Mouse (Mus musculus) hindbrain, embryonic 16.5 days (tissue): ENCODE data around the gene Lcmt1. TPM values are rescaled to one million over a fixed set of nuclear protein-coding genes. Genes with fewer than 3 reads are reported as not detected.

Experiments used
- ATAC-seq: fragments of 200-750 bp; cut with Nextera tagmentation; 2 replicates; pipeline ENCODE4 v1.8.0; 2017; ENCODE audit warnings: moderate TSS enrichment, moderate library complexity
- H3K27ac ChIP-seq: fragments of 300-500 bp; sonication (generic); 2 replicates; pipeline ENCODE4 v1.5.1; 2014; ENCODE audit warnings: low read depth, mild to moderate bottlenecking, control low read depth, low read length, moderate library complexity
- H3K27me3 ChIP-seq: fragments of 300-500 bp; sonication (generic); replicated peaks from 2 replicates; pipeline ENCODE4 v1.6.1; 2014; ENCODE audit warnings: low read length; ENCODE audit not compliant: control insufficient read depth, insufficient read depth
- H3K36me3 ChIP-seq: fragments of 300-500 bp; sonication (generic); 2 replicates; pipeline ENCODE4 v1.6.1; 2014; ENCODE audit warnings: mild to moderate bottlenecking, low read length, moderate library complexity, mixed read lengths; ENCODE audit not compliant: control insufficient read depth, insufficient read depth
- H3K4me1 ChIP-seq: fragments of 300-500 bp; sonication (generic); 2 replicates; pipeline ENCODE4 v1.6.1; 2014; ENCODE audit warnings: low read depth, low read length; ENCODE audit not compliant: control insufficient read depth, insufficient read depth
- H3K4me2 ChIP-seq: fragments of 300-500 bp; sonication (generic); 2 replicates; pipeline ENCODE4 v1.6.1; 2014; ENCODE audit warnings: mild to moderate bottlenecking, low read length, control low read depth, moderate library complexity
- H3K4me3 ChIP-seq: fragments of 300-500 bp; sonication (generic); 2 replicates; pipeline ENCODE4 v1.5.1; 2014; ENCODE audit warnings: mild to moderate bottlenecking, low read length, control low read depth, moderate library complexity
- H3K9ac ChIP-seq: fragments of 300-500 bp; sonication (generic); 2 replicates; pipeline ENCODE4 v1.6.1; 2014; ENCODE audit warnings: low read depth, mild to moderate bottlenecking, control low read depth, low read length, moderate library complexity
- H3K9me3 ChIP-seq: fragments of 300-500 bp; sonication (generic); 2 replicates; pipeline ENCODE4 v1.6.1; 2014; ENCODE audit warnings: mild to moderate bottlenecking, low read length, moderate library complexity; ENCODE audit not compliant: control insufficient read depth
- WGBS: fragments of 180-500 bp; shearing (Covaris S2); extraction: QIAGEN DNeasy Blood & Tissue Kit; methylation state at CpG from one replicate; pipeline ENCODE4 v1.1.7; 2014; 5-methylcytosine and 5-hydroxymethylcytosine counted together
- polyA plus RNA-seq: library from polyadenylated mRNA; unstranded; fragments of >200 nt; fragmentation: Nextera tagmentation; extraction: Ambion mirVana; gene quantifications from 2 replicates; pipeline ENCODE4 v1.2.1, GENCODE M21; 2015

Lcmt1 gene
- polyA plus RNA-seq, 1 experiment from 2014 or later, result 112 TPM

GRCm38 (mm10) chr7:123389686-123390280 is 20.2 kb downstream of the Lcmt1 start:
- no peak overlapping the region for H3K4me2 ChIP-seq
- H3K9me3 ChIP-seq, result no peaks in the 10 kb centered on the region
- H3K27ac ChIP-seq, result no peak overlapping the region
- ATAC-seq, result no peak
- H3K36me3 ChIP-seq, result 0 out of 2 replicates have a peak, but pooled peaks cover 10% of the 10 kb centered on the region
- H3K9ac ChIP-seq, result no peak overlapping the region
- H3K4me1 ChIP-seq, result no peaks in the 10 kb centered on the region
- H3K27me3 ChIP-seq, result no peaks in the 10 kb centered on the region
- WGBS, result 87% methylated on average over 6 of the region's 6 CpGs
- no peak overlapping the region for H3K4me3 ChIP-seq

GRCm38 (mm10) chr7:123394271-123394670 is 24.7 kb downstream of the Lcmt1 start:
- Histone ChIP-seq H3K4me2 (no peak overlapping the region), H3K4me1 (no peaks in the 10 kb centered on the region), H3K27me3 (no peaks in the 10 kb centered on the region), H3K36me3 (no peaks in the 10 kb centered on the region), H3K9ac (no peak overlapping the region), H3K9me3 (no peaks in the 10 kb centered on the region), H3K4me3 (no peak overlapping the region), H3K27ac (no peak overlapping the region)
- ATAC-seq, result no peak
- WGBS, result 96% methylated on average over 6 of the region's 6 CpGs

- Histone ChIP-seq H3K9me3 (no peaks in the 10 kb centered on the region), H3K27ac (no peak overlapping the region), H3K9ac (no peak overlapping the region), H3K4me1 (no peaks in the 10 kb centered on the region), H3K4me2 (no peak overlapping the region), H3K36me3 (no peaks in the 10 kb centered on the region), H3K4me3 (no peak overlapping the region), H3K27me3 (no peaks in the 10 kb centered on the region)
- ATAC-seq, result no peak
- 79% methylated on average over 5 of the region's 5 CpGs for WGBS
These were observed 27.3 kb downstream of the Lcmt1 start for GRCm38 (mm10) chr7:123396900-123397299.

GRCm38 (mm10) chr7:123397369-123397768 is 27.8 kb downstream of the Lcmt1 start:
- 82% methylated on average over 8 of the region's 8 CpGs for WGBS
- H3K9me3 ChIP-seq, result no peaks in the 10 kb centered on the region
- H3K9ac ChIP-seq, result no peak overlapping the region
- H3K27ac ChIP-seq, result no peak overlapping the region
- H3K4me2 ChIP-seq, result no peak overlapping the region
- no peaks in the 10 kb centered on the region for H3K36me3 ChIP-seq
- H3K4me1 ChIP-seq, result no peaks in the 10 kb centered on the region
- no peak overlapping the region for H3K4me3 ChIP-seq
- ATAC-seq, result no peak
- no peaks in the 10 kb centered on the region for H3K27me3 ChIP-seq

- Histone ChIP-seq H3K4me2 (no peak overlapping the region), H3K4me3 (no peak overlapping the region), H3K9ac (no peak overlapping the region), H3K9me3 (no peaks in the 10 kb centered on the region), H3K27ac (no peak overlapping the region), H3K36me3 (0 out of 2 replicates have a peak, but pooled peaks cover 1% of the 10 kb centered on the region), H3K4me1 (no peaks in the 10 kb centered on the region), H3K27me3 (no peaks in the 10 kb centered on the region)
- 88% methylated on average over 8 of the region's 8 CpGs for WGBS
- ATAC-seq, result no peak
These were observed 28.3 kb downstream of the Lcmt1 start for GRCm38 (mm10) chr7:123397931-123398330.

GRCm38 (mm10) chr7:123398828-123399227 is 29.2 kb downstream of the Lcmt1 start:
- no peak overlapping the region for H3K9ac ChIP-seq
- H3K4me3 ChIP-seq, result no peak overlapping the region
- no peaks in the 10 kb centered on the region for H3K27me3 ChIP-seq
- H3K36me3 ChIP-seq, result 0 out of 2 replicates have a peak, but pooled peaks cover 2% of the 10 kb centered on the region
- H3K4me2 ChIP-seq, result no peak overlapping the region
- no peaks in the 10 kb centered on the region for H3K9me3 ChIP-seq
- WGBS, result 24% methylated on average over 7 of the region's 7 CpGs
- no peak overlapping the region for H3K27ac ChIP-seq
- H3K4me1 ChIP-seq, result no peaks in the 10 kb centered on the region
- ATAC-seq, result 0 out of 2 replicates have a peak, but pooled peaks have one; percentile 54

GRCm38 (mm10) chr7:123399286-123399685 is 29.7 kb downstream of the Lcmt1 start:
- 0 out of 2 replicates have a peak, but pooled peaks cover 2% of the 10 kb centered on the region for H3K36me3 ChIP-seq
- H3K4me3 ChIP-seq, result no peak overlapping the region
- H3K27me3 ChIP-seq, result no peaks in the 10 kb centered on the region
- H3K9ac ChIP-seq, result no peak overlapping the region
- H3K4me2 ChIP-seq, result no peak overlapping the region
- no peaks in the 10 kb centered on the region for H3K4me1 ChIP-seq
- no peaks in the 10 kb centered on the region for H3K9me3 ChIP-seq
- WGBS, result 85% methylated on average over 4 of the region's 4 CpGs
- no peak for ATAC-seq
- H3K27ac ChIP-seq, result no peak overlapping the region

- WGBS, result 73% methylated on average over 3 of the region's 3 CpGs
- no peak overlapping the region for H3K27ac ChIP-seq
- no peak for ATAC-seq
- no peaks in the 10 kb centered on the region for H3K27me3 ChIP-seq
- no peak overlapping the region for H3K9ac ChIP-seq
- H3K4me1 ChIP-seq, result no peaks in the 10 kb centered on the region
- 0 out of 2 replicates have a peak, but pooled peaks cover 8% of the 10 kb centered on the region for H3K36me3 ChIP-seq
- no peak overlapping the region for H3K4me3 ChIP-seq
- no peak overlapping the region for H3K4me2 ChIP-seq
- no peaks in the 10 kb centered on the region for H3K9me3 ChIP-seq
These were observed 31.5 kb downstream of the Lcmt1 start for GRCm38 (mm10) chr7:123401121-123401520.

- no peak overlapping the region for H3K4me2 ChIP-seq
- H3K9ac ChIP-seq, result no peak overlapping the region
- no peaks in the 10 kb centered on the region for H3K4me1 ChIP-seq
- H3K27me3 ChIP-seq, result no peaks in the 10 kb centered on the region
- no peak overlapping the region for H3K4me3 ChIP-seq
- no peak overlapping the region for H3K27ac ChIP-seq
- no peak for ATAC-seq
- no peaks in the 10 kb centered on the region for H3K9me3 ChIP-seq
- 91% methylated on average over 6 of the region's 6 CpGs for WGBS
- 0 out of 2 replicates have a peak, but pooled peaks cover 8% of the 10 kb centered on the region for H3K36me3 ChIP-seq
These were observed 34.6 kb downstream of the Lcmt1 start for GRCm38 (mm10) chr7:123404198-123404597.
